Mouse (Mus musculus): ENCODE data around the gene Psmb8. TPM values are rescaled to one million over a fixed set of nuclear protein-coding genes. Genes with fewer than 3 reads are reported as not detected.

The Psmb8 gene
- polyA plus RNA-seq, 1 experiment, result 58.9 TPM

GRCm38 (mm10) chr17:34193468-34193867, 4.1 kb upstream of the Psmb8 start:
- no peak for DNase-seq (ENCODE audit: low read depth)

- DNase-seq (ENCODE audit: low read depth), result no peak
These were observed 2.8 kb upstream of the Psmb8 start for GRCm38 (mm10) chr17:34194723-34195122.

DNA sequence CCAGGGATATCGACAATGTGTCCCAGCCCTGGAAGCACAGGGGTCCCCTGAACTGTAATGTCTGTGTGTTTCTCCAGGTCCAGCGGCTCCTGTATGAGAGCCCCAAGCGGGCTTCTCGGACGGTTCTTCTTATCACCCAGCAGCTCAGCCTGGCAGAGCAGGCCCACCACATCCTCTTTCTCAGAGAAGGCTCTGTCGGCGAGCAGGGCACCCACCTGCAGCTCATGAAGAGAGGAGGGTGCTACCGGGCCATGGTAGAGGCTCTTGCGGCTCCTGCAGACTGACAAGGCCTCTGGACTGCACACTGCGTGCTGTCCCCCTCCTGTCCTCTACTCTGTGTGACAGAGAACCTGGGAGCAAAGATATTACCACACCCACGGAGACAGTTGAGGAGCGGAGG, 1.0 kb upstream of the Psmb8 start:
- DNase-seq (ENCODE audit: low read depth), result no peak

DNA sequence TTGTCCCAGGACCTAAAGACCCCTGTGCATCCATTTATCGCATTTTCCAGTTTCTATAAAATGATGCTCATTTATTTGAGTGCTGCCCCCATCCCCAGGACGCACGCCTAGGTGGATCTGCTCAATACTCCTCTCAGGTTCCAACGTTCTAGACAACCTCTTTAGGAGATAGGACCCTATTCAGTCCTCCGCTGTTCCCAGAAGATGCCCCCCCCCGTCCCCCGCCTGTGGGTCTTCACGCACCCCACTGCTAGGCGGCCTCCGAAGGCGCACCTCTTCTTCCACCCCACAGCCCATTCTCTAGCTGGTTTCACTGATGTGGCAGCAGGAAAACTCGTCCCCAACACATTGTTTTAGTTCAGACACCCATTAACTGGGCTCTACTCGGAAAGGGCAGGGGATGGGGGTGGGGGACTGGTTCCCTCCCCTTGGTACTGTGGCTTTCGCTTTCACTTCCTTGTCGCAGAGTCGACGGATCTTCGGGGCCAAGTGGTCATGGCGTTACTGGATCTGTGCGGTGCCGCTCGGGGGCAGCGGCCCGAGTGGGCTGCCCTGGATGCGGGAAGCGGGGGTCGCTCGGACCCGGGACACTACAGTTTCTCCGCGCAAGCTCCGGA, 491 bp downstream of the Psmb8 start:
- no peak for DNase-seq (ENCODE audit: low read depth)

DNA sequence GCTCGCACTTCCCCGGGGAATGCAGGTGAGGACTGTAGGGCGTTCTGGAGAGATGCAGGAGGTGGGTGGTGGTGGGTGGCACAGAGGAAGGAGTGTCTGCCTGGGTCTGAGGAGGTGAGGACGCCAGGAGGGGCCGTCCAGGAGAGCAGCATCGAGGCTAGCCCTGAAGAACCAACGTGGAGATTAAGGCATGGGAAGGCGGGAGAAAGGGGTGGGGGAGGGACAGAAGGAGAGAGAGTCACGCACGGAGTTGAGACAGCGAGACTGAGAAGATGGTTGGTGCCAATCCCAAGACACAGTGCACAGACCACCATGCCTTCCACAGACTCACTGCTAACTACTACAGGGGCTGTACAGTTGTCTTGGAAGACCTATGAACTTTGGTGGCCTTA, 996 bp downstream of the Psmb8 start:
- DNase-seq (ENCODE audit: low read depth), result no peak

DNA sequence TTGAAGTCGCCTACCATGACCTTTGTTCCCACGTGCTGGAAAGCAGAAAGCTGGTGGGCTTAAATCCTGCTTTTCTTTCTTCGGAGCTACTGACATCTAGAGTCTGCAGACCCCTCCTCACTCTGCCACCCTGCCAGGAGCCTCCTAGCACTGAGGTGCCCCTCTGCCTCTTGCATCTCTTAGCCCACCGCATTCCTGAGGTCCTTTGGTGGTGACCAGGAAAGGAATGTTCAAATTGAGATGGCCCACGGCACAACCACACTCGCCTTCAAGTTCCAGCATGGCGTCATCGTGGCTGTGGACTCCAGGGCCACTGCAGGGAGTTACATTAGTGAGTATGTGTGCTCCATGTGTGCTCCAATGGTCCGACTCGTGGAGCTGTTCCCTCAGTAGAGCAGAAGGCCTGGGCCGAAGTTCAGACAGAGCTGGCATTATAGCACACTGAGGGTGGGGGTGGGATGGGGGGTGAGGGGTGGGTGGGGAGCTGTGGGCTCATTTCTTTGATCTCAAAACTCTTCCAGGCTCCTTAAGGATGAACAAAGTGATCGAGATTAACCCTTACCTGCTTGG, 1.6 kb downstream of the Psmb8 start:
- no peak for DNase-seq (ENCODE audit: low read depth)

DNA sequence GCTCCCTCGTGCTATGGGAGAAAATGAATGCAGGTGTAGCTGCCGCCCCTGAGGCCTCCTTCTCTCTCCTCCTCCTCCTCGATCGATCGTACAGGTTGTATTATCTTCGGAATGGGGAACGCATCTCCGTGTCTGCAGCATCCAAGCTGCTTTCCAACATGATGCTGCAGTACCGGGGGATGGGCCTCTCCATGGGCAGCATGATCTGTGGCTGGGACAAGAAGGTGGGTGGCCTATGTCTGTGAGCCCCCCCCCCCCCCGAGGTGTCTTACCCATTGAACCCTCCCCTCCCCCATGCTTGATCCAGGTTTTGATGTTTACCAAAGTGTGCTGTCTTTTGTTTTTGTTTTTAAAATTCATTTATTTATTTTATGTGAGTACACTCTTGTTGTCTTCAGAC, 2.5 kb downstream of the Psmb8 start:
- DNase-seq (ENCODE audit: low read depth), result no peak

GRCm38 (mm10) chr17:34200772-34201505, 3.4 kb downstream of the Psmb8 start:
- DNase-seq (ENCODE audit: low read depth), result no peak

- no peak for DNase-seq (ENCODE audit: low read depth)
These were observed 4.1 kb downstream of the Psmb8 start for GRCm38 (mm10) chr17:34201506-34202055.

GRCm38 (mm10) chr17:34202760-34203442, 5.4 kb downstream of the Psmb8 start:
- no peak for DNase-seq (ENCODE audit: low read depth)

GRCm38 (mm10) chr17:34203444-34203843, 5.9 kb downstream of the Psmb8 start, which contains the start of gene Tap2:
Tap2 (plus strand) TSS chr17:34203527.
- no peak for DNase-seq (ENCODE audit: low read depth)

GRCm38 (mm10) chr17:34204303-34205010, 6.9 kb downstream of the Psmb8 start:
- no peak for DNase-seq (ENCODE audit: low read depth)

DNA sequence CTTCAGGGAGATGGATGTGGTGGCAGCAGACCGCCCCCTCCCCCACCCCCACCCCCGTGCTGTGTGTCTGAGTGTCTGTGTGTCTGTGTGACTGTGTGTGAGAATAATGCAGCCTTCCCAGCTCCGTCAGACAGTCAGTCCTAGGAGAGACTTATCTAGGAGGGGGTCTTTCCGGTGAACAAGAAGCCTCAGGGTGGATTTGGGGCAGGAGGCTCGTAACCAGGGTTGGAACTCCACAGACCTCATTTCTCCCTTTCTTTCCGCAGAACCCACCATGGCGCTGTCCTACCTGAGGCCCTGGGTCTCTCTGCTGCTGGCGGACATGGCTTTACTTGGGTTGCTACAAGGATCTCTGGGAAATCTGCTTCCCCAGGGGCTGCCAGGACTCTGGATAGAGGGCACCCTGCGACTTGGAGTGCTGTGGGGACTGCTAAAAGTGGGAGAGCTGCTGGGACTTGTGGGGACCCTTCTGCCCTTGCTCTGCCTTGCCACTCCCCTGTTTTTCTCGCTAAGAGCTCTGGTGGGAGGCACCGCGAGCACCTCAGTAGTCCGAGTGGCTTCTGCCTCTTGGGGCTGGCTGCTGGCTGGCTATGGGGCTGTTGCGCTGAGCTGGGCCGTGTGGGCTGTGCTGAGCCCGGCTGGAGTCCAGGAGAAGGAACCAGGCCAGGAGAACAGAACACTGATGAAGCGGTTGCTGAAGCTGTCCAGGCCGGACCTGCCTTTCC, 7.7 kb downstream of the Psmb8 start:
- DNase-seq (ENCODE audit: low read depth), result no peak

DNA sequence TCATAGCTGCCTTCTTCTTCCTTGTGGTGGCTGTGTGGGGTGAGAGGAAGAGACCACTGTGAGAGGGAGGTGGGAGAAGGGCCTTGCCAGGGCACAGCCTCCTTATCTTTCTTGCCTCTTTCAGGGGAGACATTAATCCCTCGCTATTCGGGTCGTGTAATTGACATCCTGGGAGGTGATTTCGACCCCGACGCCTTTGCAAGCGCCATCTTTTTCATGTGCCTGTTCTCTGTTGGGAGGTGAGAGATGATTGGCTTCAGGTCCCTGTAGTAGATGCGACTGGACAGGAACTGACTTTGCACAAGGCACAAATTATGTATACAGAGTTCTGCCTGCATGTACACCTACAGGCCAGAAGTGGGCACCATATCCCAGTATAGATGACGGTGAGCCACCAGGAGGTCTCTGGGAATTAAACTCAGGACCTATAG, 8.2 kb downstream of the Psmb8 start:
- DNase-seq (ENCODE audit: low read depth), result no peak

DNA sequence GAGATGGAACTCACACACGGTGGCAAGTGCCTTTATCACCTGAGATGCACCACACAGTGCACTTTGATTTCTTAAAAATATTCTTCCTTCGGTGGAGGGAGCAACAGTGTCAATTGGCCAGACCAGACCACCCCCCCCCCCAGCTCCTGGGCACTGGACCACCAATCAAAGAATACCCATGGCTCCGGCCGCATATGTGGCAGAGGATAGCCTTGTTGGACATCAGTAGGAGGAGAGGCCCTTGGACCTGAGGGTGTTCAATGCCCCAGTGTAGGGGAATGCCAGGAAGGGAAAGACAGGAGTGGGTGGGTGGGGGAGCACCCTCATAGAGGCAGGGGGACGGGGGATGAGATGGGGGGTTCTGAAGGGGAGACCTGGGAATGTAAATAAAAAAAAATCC, 9.2 kb downstream of the Psmb8 start:
- DNase-seq (ENCODE audit: low read depth), result no peak

GRCm38 (mm10) chr17:34207456-34207855, 9.9 kb downstream of the Psmb8 start:
- DNase-seq (ENCODE audit: low read depth), result no peak

DNA sequence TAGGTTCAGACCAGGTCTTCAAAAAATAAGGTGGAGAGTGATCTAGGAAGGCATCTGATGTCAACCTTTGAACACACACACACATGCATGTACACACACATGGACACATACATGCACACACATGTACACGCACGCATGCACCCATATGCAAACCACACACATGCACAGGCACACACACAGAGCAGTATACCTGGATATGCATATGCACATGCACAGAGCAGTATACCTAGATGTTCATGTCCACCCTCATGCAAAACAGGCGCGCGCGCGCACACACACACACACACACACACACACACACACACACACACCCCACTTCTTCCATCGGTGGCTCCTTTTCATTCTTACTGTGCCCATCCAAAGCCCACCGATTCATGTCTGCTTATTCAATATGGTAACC, 10.3 kb downstream of the Psmb8 start:
- no peak for DNase-seq (ENCODE audit: low read depth)

DNA sequence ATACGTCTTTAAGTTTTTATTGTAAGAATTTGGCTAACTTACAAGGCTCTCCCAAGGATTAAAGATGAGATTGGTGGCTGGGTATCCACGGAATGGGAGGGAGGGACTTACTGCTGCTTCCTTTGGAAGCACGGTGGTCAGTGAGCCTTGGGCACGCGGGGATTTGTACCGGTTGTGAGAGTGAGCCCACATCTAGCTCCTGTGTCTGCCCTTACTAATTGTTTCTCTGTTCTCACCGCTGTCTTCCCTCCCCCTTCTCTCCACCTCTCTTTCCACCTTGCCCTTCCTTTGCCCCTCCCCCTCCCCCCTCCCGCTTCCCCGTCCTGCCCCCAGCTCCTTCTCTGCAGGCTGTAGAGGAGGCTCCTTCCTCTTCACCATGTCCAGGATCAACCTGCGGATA, 10.9 kb downstream of the Psmb8 start:
- no peak for DNase-seq (ENCODE audit: low read depth)

DNA sequence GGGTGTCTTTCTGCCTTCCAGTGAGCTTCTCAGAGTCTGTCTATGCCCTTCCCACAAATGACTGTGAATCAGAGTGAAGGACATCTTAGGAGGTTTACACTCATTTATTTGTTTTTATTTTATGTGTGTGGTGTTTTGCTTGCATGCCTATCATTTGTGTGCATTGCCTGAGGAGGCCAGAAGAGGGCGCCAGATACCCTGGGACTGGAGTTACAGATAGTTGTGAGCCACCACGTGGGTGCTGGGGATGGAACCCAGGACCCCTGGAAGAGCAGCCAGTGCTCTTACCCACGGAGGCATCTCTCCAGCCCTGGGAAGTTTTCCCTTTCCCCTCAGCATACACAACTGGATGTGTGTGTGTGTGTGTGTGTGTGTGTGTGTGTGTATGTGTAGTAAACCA, 12.2 kb downstream of the Psmb8 start:
- no peak for DNase-seq (ENCODE audit: low read depth)

DNA sequence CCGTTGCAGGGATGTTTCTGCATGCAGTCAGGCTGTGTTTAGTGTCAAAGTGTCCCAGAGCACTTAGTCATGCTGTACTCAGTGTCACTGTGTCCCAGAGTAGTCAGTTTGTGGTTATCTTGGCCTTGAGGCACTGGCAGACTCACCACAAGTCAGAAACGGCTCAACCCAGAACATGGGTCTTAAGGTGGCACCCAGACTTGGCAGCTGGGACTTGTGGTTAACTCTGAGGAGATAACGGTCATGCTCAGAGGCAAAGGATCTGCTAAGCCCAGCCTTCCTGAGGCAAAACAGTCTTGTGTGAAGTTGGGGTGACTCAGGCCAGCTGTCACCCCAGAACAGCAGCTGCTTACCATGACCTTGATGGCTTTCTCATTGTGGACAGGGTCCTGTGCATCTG, 13.1 kb downstream of the Psmb8 start:
- no peak for DNase-seq (ENCODE audit: low read depth)

DNA sequence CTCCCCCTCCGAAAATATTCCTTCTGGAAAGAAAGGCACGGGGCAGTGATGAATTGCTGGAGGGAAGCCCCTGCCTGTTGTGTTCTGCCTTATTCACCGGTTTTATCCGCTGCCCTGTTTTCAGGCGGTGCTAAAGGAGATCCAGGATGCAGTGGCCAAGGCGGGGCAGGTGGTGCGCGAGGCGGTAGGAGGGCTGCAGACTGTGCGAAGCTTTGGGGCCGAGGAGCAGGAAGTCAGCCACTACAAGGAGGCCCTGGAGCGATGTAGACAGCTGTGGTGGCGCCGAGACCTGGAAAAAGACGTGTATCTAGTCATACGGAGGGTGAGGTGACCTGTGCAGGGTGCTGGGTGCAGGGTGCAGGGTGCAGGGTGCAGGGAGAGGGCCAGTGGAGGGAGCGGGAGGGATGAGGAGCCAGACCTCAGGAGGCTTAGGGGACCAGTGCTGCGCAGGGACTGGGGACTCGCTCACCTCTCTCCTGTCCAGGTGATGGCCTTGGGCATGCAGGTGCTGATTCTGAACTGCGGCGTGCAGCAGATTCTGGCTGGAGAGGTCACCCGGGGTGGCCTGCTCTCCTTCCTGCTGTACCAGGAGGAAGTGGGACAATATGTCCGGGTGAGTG, 14.3 kb downstream of the Psmb8 start:
- no peak for DNase-seq (ENCODE audit: low read depth)
